Mouse (Mus musculus) liver, embryonic 12.5 days (tissue): Measurements from ENCODE around the gene Eif1b. TPM values are rescaled to one million over a fixed set of nuclear protein-coding genes. Genes with fewer than 3 reads are reported as not detected.
"Not testable (repeated sequence)": the region's sequence is repeated elsewhere in the genome, so short reads cannot be mapped to it uniquely, and the experiment has no call there.

Source experiments
- ATAC-seq: fragments of 200-750 bp; cut with Nextera tagmentation; 2 replicates; pipeline ENCODE4 v1.8.0; 2017; ENCODE audit warnings: moderate number of reproducible peaks, mild to moderate bottlenecking, moderate library complexity
- H3K27ac ChIP-seq: fragments of 300-500 bp; sonication (generic); 2 replicates; pipeline ENCODE4 v1.5.1; 2016; ENCODE audit warnings: mild to moderate bottlenecking
- H3K27me3 ChIP-seq: fragments of 300-500 bp; sonication (generic); replicated peaks from 2 replicates; pipeline ENCODE4 v1.6.1; 2016; ENCODE audit warnings: mild to moderate bottlenecking, moderate library complexity
- H3K36me3 ChIP-seq: fragments of 300-500 bp; sonication (generic); 2 replicates; pipeline ENCODE4 v1.6.1; 2016; ENCODE audit warnings: mild to moderate bottlenecking, moderate library complexity
- H3K4me1 ChIP-seq: fragments of 300-500 bp; sonication (generic); 2 replicates; pipeline ENCODE4 v1.6.1; 2016
- H3K4me2 ChIP-seq: fragments of 300-500 bp; sonication (generic); 2 replicates; pipeline ENCODE4 v1.6.1; 2016; ENCODE audit warnings: mild to moderate bottlenecking, moderate library complexity
- H3K4me3 ChIP-seq: fragments of 300-500 bp; sonication (generic); 2 replicates; pipeline ENCODE4 v1.5.1; 2016; ENCODE audit warnings: mild to moderate bottlenecking, moderate library complexity
- H3K9ac ChIP-seq: fragments of 300-500 bp; sonication (generic); 2 replicates; pipeline ENCODE4 v1.6.1; 2016; ENCODE audit warnings: mild to moderate bottlenecking, moderate library complexity
- H3K9me3 ChIP-seq: fragments of 300-500 bp; sonication (generic); replicated peaks from 2 replicates; pipeline ENCODE4 v1.6.1; 2016; ENCODE audit warnings: mild to moderate bottlenecking, moderate library complexity
- WGBS: fragments of 180-500 bp; shearing (Covaris S2); methylation state at CpG from one replicate; pipeline ENCODE4 v1.1.7; 2016; ENCODE audit not compliant: insufficient replicate concordance; 5-methylcytosine and 5-hydroxymethylcytosine counted together
- polyA plus RNA-seq: library from polyadenylated mRNA; unstranded; fragments of >200 nt; fragmentation: Nextera tagmentation; extraction: Ambion mirVana; gene quantifications from 2 replicates; pipeline ENCODE4 v1.2.1, GENCODE M21; 2016

Eif1b gene
- polyA plus RNA-seq, 1 experiment from 2014 or later, result 110 TPM

GRCm38 (mm10) chr9:120527919-120528318 lies 35.9 kb downstream of the Eif1b start:
- WGBS, result 73% methylated on average over 8 of the region's 8 CpGs

GRCm38 (mm10) chr9:120528815-120529510 lies 36.9 kb downstream of the Eif1b start:
- no peaks in the 10 kb centered on the region for H3K36me3 ChIP-seq
- H3K4me2 ChIP-seq, result no peak overlapping the region
- no peak for ATAC-seq
- H3K27me3 ChIP-seq, result no peaks in the 10 kb centered on the region
- no peak overlapping the region for H3K4me3 ChIP-seq
- H3K9me3 ChIP-seq, result peaks cover 7% of the 10 kb centered on the region; the same call in 1 of the 2 replicates
- H3K4me1 ChIP-seq, result no peaks in the 10 kb centered on the region
- no peak overlapping the region for H3K9ac ChIP-seq
- no peak overlapping the region for H3K27ac ChIP-seq
- WGBS, result 68% methylated on average over 17 of the region's 17 CpGs

More at GRCm38 (mm10) chr9:120527919-120528318, 35.9 kb downstream of the Eif1b start:
- Histone ChIP-seq H3K27ac (no peak overlapping the region), H3K4me2 (no peak overlapping the region), H3K36me3 (no peaks in the 10 kb centered on the region), H3K9me3 (peaks cover 2% of the 10 kb centered on the region; the same call in 1 of the 2 replicates), H3K4me3 (no peak overlapping the region), H3K9ac (no peak overlapping the region), H3K27me3 (no peaks in the 10 kb centered on the region), H3K4me1 (no peaks in the 10 kb centered on the region)
- no peak for ATAC-seq

GRCm38 (mm10) chr9:120530471-120530870 lies 38.4 kb downstream of the Eif1b start:
- Histone ChIP-seq H3K4me2 (no peak overlapping the region), H3K4me1 (no peaks in the 10 kb centered on the region), H3K4me3 (no peak overlapping the region), H3K9ac (no peak overlapping the region), H3K36me3 (no peaks in the 10 kb centered on the region), H3K27me3 (no peaks in the 10 kb centered on the region), H3K27ac (no peak overlapping the region), H3K9me3 (peaks cover 7% of the 10 kb centered on the region; the same call in 1 of the 2 replicates)
- 72% methylated on average over 5 of the region's 5 CpGs for WGBS
- no peak for ATAC-seq

GRCm38 (mm10) chr9:120532062-120532461 lies 40.0 kb downstream of the Eif1b start:
- 70% methylated on average over 6 of the region's 6 CpGs for WGBS
- Histone ChIP-seq H3K4me1 (no peaks in the 10 kb centered on the region), H3K9ac (no peak overlapping the region), H3K4me2 (no peak overlapping the region), H3K4me3 (no peak overlapping the region), H3K27me3 (0 out of 2 replicates have a peak, but pooled peaks cover 7% of the 10 kb centered on the region), H3K27ac (no peak overlapping the region), H3K9me3 (peaks cover 7% of the 10 kb centered on the region; the same call in 1 of the 2 replicates), H3K36me3 (no peaks in the 10 kb centered on the region)
- no peak for ATAC-seq

GRCm38 (mm10) chr9:120532691-120533090 lies 40.7 kb downstream of the Eif1b start:
- no peak overlapping the region for H3K4me3 ChIP-seq
- WGBS, result 67% methylated on average over 5 of the region's 6 CpGs

GRCm38 (mm10) chr9:120533446-120533950 lies 41.5 kb downstream of the Eif1b start:
- H3K27ac ChIP-seq, H3K4me1 ChIP-seq, H3K9ac ChIP-seq, H3K4me2 ChIP-seq, ATAC-seq, H3K4me3 ChIP-seq, H3K36me3 ChIP-seq, H3K9me3 ChIP-seq: not testable (repeated sequence)
- peaks cover 20% of the 10 kb centered on the region for H3K27me3 ChIP-seq
- 77% methylated on average over 8 of the region's 8 CpGs for WGBS

More at GRCm38 (mm10) chr9:120532691-120533090, 40.7 kb downstream of the Eif1b start:
- peaks cover 7% of the 10 kb centered on the region; the same call in 1 of the 2 replicates for H3K9me3 ChIP-seq
- H3K36me3 ChIP-seq, result no peaks in the 10 kb centered on the region
- no peaks in the 10 kb centered on the region for H3K4me1 ChIP-seq
- peaks cover 12% of the 10 kb centered on the region for H3K27me3 ChIP-seq
- H3K4me2 ChIP-seq, result no peak overlapping the region
- H3K9ac ChIP-seq, result no peak overlapping the region
- no peak for ATAC-seq
- no peak overlapping the region for H3K27ac ChIP-seq

- ATAC-seq, result peak; percentile 54; the same call in 1 of the 2 replicates
- Histone ChIP-seq H3K4me2 (peak within 1 kb of the TSS; percentile 72), H3K36me3 (no peaks in the 10 kb centered on the region), H3K27me3 (peaks cover 60% of the 10 kb centered on the region), H3K9me3 (no peaks in the 10 kb centered on the region), H3K4me1 (peaks cover 7% of the 10 kb centered on the region), H3K4me3 (peak within 1 kb of the TSS; percentile 41), H3K27ac (no peak within 1 kb of the TSS), H3K9ac (peak within 1 kb of the TSS; percentile 35; the same call in 1 of the 2 replicates)
- 15% methylated on average over 31 of the region's 31 CpGs for WGBS
These were observed 47.7 kb downstream of the Eif1b start, which contains the start of gene Entpd3 for GRCm38 (mm10) chr9:120539662-120540251. Gene Entpd3, plus strand, starts transcription at chr9:120539818.

GRCm38 (mm10) chr9:120541411-120541810 lies 49.4 kb downstream of the Eif1b start:
- H3K9ac ChIP-seq, result no peak overlapping the region
- H3K4me3 ChIP-seq, result no peak overlapping the region
- H3K4me2 ChIP-seq, result no peak overlapping the region
- H3K4me1 ChIP-seq, result peaks cover 7% of the 10 kb centered on the region
- no peak for ATAC-seq
- peaks cover 63% of the 10 kb centered on the region for H3K27me3 ChIP-seq
- no peaks in the 10 kb centered on the region for H3K36me3 ChIP-seq
- 13% methylated on average over 2 of the region's 2 CpGs for WGBS
- no peaks in the 10 kb centered on the region for H3K9me3 ChIP-seq
- H3K27ac ChIP-seq, result no peak overlapping the region

DNA sequence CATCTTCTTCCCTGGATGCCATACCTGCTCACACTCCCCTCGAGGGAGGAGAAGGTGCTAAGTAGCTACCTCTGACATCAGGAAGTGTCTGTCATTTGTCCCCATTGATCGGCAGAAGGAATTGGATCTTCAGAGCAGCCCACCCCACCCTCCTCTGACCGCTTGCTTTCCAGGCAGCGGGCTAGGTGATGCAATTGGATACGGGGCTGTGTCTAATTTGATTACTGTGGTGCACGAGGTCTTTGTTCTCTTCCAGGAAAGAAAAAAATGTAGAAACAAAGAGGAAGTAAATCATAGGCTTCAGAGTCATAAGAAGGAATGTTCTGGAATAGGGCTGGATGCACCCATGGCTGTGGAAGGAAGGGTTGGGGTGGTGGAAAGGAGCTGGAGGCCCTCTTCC lies 50.2 kb downstream of the Eif1b start:
- no peak for ATAC-seq
- Histone ChIP-seq H3K27ac (no peak overlapping the region), H3K4me1 (peaks cover 12% of the 10 kb centered on the region), H3K9me3 (no peaks in the 10 kb centered on the region), H3K4me3 (no peak overlapping the region), H3K36me3 (no peaks in the 10 kb centered on the region), H3K9ac (no peak overlapping the region), H3K27me3 (peaks cover 60% of the 10 kb centered on the region), H3K4me2 (no peak overlapping the region)
- WGBS, result 26% methylated on average over 6 of the region's 6 CpGs

Other genes starting within 250 kb of the Eif1b start
- 0.04 TPM in 2 replicates for gene Myrip, start 190.7 kb upstream of the Eif1b start, polyA plus RNA-seq
- gene Entpd3, start 47.6 kb downstream of the Eif1b start, polyA plus RNA-seq, result 0.05 TPM in 1 of 2 replicates, not detected in the other
- 722 and 731 TPM in 2 replicates for gene Rpl14, start 79.2 kb downstream of the Eif1b start, polyA plus RNA-seq